Mouse (Mus musculus): Measurements from ENCODE around the gene Pafah1b2.

Pafah1b2 gene

DNA sequence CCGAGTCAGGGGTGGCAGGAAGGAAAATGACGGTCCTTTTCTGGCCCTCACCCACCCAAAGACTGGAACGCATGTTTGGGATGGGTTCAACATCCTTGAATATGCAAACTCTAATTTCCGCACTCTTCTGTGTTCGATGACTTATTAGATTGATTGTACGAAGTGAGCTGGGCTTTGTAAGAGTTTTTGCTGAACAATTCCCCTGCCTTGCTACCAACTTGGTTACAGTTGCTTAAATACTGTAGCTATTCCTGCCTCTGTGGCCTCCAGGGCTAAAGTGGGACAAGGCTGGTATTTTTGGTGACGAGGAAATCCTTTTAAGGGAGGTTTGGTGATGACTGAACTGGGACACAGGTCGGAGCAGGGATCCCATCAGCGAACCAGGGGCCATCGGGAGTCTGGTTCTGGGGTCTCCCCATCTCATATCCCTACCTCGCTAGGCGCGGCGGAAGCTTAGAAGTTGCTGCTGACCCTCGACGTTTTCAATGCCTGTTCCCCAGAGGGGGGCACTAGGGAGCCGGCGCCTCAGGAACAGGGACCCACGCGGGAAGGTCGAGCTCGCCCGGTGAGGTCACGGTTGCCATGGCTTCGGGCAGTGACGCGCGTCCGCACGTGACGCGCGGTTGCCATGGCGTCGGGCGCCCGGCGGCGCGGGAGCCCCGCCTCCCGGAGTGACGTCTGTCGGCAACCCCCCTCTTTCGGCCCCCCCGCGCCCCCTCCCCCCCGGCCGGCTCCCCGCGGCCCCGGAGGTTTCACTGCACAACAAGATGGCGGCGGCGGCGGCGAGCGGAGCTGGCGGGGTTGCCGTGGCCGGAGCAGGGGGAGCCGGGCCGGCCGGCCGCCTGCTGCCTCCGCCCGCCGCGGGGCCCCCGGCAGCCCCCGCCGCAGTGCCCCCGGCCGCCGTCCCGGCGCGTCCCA lies at the start of gene Pafah1b2, which contains the start of gene Sik3:
Gene Pafah1b2, minus strand, starts transcription at position 600 of the 918 bp plus-strand sequence.
Gene Sik3, plus strand, starts transcription at position 730 of the 918 bp plus-strand sequence.
- DNase-seq (ENCODE audit: low spot score in 2 of 2): peak; percentile 90 to 93

DNA sequence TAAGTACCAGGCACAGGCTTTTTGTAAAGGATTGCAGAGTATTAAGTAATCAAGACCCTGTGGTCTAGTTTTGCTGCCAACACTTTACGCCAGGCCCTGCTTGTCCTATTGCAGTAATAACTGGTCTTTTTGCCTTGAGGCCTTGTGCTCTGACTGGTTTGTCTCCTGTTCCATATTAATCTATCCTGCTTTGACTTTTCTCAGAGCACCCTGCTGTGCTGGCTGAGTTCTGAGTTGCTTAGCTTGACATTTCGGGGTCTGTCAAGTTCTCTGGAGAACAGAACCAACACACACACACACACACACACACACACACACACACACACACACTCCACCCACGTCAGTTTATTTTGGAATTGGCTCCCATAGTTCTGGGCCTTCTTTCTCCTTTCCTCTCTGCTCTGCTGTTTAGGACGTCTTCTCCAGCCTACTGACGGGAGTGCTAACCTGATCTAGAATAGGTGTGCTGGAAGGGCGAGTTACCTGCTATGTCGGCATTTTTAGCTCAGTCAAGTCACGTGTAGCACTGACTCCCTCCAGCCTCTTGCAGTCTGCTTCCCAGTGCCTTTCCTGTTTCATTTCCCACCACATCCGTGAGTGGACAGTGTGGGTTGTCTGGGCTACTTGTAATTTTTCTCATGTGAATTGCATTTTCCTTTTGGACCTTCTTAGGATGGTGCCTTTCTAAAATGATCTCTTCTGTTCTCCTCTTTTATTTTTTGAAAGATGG lies 49.4 kb upstream of the Pafah1b2 start:
- DNase-seq (ENCODE audit: low spot score in 2 of 2): no peak

DNA sequence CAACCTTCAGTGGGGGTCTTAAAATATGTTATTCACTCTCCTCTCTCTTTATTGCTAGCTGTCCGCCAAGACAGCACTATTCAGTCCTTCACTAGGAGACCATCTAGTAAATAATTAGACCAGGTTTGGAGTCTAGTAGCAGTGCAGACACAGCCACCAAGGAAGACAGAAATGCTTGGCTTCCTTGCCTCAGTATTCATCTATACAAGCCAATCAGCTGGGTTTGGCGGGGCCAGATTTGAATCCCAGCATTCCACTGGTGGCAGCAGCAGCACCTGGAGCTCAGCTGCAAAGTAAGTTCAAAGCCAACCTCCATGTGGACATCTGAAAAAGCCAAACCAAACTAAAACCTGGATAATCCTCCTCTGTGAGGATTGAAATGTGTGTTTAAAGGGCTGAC lies 47.8 kb upstream of the Pafah1b2 start:
- DNase-seq (ENCODE audit: low spot score in 2 of 2): no peak

DNA sequence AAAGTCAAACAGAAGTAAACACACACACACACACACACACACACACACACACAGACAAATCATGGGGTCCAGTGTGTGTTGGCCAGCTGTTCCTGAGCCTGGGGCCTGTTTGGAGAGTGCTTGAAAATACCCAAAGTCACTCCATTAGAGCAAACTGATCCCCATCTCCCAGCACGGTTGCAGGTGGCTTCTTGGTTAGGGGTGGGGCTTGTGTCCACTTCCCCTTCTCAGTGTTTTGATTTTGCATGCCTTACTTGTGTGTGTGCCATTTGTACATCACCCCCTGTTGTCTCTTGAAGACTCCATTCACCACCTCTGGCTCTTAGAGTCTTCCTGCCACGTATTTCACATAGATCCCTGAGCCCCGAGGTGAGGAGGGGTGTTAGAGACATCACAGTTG lies 45.6 kb upstream of the Pafah1b2 start:
- DNase-seq (ENCODE audit: low spot score in 2 of 2): no peak

DNA sequence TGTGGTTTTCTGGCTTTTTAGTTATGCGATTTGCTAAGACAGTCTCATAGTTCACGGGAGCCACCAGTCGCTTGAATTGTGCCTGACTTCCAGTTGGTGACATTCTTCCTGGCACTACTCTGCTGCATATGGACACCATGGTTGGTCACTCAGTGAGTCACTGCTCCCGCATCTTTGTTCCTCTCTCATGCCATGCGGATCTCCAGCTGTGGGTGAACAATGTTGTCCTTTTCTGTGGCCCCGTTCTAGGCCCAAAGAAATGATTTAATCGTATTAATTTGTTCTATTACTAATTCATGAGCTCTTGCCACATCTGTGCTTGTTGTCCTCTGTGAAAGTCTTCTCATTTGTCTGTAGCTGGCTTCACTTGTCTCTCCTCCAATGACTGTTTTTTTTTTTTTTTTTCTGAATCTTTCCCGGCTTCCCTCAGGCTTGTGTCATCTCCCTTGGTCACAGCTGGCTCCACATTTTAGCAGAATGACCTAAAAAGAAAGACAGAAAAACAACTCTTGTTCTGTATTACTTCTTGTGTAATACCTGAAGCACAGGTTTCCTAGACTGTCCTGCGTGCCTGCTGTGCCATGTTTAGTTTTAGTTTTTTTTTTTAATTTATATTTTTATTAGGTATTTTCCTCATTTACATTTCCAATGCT lies 40.6 kb upstream of the Pafah1b2 start:
- no peak for DNase-seq (ENCODE audit: low spot score in 2 of 2)

DNA sequence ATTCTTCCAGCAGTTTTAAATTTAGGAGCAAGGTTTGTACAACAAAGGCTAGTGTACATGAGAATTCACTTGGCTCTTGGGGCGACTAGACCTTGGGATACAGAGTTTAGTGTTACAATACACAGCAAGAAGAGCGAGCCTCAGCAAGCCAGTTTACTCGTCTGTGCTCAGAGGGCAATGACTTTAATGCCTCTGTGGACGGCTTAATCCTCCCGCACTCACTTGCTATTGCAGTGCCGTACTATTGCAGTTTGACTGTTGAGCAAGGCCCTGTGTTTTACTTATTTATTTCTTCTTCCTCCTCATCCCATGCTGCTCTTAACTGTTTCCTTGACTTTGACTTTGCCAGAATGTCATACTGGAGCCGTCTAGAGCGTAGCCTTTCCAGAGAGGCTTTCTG lies 37.7 kb upstream of the Pafah1b2 start:
- no peak for DNase-seq (ENCODE audit: low spot score in 2 of 2)

DNA sequence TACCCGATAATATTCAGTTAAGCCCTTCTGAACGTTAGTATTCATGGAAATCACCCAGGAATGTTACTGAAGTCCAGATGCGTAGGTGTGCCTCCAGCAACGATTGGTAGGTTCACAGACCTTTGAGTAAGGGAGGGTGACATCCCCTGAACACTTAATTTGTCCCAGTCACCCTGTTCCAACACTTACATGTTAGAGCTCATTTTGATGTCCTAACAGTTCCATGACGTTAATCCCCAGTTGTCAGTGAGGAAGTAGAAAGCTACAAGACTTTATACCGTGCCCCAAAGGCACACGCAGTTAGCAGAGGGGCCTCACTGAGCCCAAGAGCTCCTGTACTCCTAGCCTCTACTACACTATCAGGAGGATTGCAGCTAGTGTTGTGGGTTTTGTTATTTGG lies 37.0 kb upstream of the Pafah1b2 start:
- no peak for DNase-seq (ENCODE audit: low spot score in 2 of 2)

DNA sequence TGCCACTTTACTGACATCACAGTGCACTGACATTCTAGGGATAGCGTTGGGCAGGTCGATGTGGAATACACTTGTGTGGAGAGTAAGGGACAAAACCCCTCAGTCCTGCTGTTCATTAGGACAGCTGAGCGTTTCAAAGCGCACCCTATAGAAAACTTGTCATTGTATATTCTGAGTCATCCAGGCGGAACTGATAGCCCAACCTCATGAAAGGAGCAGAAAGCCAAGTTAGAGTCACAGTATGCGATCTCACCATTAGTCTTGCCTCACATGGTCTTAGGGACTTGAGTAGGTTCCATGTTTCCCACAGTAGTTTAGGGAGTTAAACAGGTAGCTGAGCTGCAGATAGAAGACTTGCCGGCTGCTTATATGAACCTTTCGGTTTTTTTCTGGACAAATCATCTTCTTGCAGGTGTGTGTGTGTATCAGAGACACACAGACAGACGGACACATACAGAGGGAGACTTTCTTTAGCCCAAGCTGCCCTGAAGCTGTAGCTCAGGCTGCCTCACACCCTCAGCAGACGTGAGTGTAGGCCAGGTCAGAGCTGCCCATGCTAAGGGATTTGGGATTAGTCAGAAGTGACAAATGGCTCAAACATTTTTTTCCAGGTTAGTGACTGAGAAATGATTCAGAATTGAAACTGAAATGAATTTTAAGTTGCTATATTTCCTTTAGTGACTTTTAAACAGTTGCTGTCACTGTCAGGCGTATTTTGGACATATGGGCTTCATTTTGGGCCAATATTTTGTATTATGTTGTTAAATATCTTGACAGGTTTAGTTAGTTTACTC lies 34.4 kb upstream of the Pafah1b2 start:
- DNase-seq (ENCODE audit: low spot score in 2 of 2): no peak

DNA sequence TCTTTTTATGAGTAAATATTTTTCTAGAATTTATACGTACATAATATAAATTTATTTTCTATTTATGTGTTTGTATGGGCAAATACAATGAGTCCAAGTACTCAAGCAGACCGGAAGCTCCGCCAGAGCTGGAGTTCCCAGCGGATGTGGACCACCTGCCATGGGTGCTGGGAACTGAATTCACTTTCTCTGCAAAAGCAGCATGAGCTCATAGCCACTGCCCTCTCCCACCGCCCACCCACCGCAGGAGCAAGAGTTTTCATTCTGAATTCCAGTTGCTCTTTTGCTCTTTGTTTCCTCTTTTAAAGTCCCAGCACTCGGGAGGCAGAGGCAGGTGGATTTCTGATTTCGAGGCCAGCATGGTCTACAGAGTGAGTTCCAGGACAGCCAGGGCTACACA lies 31.1 kb upstream of the Pafah1b2 start:
- DNase-seq (ENCODE audit: low spot score in 2 of 2): no peak

DNA sequence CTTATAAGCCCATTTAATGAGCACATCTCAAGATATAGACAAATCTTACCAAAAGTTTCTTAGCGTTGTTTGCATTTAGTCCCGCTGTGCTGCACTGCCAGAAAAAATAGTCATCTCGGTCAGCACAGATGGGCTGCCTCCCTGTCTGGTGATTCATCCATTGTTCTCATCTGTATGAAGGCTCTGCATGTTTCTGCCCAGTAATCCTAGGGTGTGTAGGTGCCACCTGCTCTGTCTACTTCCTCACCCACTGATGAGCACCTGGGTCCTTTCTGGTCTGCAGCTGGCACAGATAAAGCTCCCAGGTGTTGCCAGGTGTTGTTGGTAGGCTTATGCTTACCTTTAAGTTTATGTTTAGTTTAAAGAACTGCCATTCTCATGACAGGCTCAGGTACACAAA lies 29.9 kb upstream of the Pafah1b2 start:
- no peak for DNase-seq (ENCODE audit: low spot score in 2 of 2)

DNA sequence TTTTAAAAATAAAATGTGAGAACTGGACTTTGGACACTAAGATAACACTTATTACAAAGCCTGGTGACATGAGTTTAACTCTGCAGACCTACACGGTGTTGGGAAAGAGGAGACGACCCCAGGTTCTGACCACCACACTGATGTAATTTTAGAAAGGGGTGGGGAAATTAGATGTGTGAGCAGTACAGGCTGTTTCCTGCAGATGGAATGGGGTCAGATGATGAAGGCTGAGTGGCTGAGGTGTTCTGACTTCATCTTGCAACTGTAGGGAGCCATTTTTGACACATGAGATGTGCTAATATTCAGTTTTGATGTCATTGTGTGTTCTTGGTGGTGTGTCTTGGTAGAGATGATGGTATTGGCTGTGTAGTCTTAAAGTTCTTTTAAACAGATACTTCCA lies 28.7 kb upstream of the Pafah1b2 start:
- no peak for DNase-seq (ENCODE audit: low spot score in 2 of 2)

DNA sequence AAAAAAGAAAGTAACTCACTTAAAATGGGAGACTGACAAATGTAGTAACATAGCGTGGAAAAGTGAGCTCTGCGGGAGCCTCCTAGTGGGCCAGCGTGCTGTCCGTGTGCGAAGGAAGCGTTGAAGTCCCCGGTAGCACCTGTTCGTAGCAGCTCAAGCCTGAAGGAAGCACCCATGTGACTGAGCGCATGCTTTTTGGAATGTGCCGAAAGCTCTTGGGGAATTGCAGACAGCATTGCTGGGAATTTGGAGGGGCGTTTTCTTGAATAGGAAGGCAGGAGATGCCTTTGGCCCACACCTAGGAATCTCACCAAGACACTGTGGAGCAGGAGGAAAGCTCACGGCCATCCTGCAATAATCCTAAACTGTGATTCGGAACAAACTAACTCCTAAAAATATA lies 26.3 kb upstream of the Pafah1b2 start:
- DNase-seq (ENCODE audit: low spot score in 2 of 2): no peak

DNA sequence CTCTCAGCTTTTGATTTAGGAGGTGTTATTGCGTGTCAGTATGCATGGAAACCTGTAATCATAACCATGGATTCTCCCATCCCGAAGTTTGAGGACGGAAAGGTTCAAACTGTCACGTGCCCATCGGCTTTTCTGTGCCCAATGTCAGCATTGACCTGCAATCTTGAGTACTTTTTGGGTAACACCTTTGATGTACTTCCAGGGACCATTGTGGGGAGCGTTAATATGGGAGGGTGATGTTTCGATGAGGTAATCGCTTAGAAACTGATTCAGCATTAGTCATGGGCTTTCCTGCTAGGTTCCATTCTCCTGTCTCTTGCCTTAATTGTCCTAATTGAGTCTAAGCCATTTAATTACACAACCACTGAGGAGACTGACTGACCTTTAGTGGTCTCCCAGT lies 24.4 kb upstream of the Pafah1b2 start:
- no peak for DNase-seq (ENCODE audit: low spot score in 2 of 2)

DNA sequence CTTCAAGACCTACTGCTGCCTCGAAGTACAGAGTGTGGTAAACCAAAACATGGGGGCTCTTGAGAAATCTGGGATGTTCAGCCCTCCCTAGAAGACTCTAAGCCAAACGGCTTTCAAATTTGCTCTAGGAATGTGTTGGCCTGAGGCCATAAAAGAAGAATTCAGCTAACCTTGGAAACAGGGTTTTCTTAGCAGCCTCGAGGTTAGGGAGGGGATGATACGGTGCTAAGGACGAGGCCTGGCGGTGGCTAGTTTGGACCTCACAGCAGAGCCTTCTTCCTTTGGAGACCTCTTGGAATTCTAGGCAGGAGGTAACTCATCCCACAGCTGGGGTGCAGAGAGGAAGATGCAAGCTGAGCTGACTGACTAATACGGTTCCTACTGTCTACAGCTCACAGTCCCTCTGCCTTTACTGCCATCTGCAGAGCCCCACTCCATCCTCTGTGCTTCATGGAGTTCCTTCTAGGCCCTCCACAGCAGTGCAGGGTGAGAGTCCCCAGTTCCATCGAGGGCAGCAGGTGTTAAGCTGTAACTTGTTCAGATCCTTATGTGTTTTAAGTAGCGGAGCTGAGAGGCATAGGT lies 22.9 kb upstream of the Pafah1b2 start:
- DNase-seq (ENCODE audit: low spot score in 2 of 2): no peak

DNA sequence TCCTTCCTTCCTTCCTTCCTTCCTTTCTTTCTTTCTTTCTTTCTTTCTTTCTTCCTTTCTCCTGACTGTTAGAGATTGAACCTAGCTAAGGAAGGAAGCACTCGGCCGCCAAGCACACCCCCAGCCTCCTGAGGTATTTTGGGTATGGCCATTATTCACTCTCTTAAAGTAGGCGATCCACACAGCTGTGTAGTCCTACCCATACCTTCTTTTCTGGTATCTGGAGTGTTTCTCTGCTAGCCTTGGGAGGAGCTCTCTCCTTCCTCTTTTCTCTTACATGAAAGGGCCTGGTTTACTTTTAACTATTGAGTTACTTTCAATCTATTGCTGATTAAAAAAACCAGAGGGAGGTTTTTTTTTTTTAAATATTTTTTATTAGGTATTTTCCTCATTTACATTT lies 21.4 kb upstream of the Pafah1b2 start:
- DNase-seq (ENCODE audit: low spot score in 2 of 2): no peak

DNA sequence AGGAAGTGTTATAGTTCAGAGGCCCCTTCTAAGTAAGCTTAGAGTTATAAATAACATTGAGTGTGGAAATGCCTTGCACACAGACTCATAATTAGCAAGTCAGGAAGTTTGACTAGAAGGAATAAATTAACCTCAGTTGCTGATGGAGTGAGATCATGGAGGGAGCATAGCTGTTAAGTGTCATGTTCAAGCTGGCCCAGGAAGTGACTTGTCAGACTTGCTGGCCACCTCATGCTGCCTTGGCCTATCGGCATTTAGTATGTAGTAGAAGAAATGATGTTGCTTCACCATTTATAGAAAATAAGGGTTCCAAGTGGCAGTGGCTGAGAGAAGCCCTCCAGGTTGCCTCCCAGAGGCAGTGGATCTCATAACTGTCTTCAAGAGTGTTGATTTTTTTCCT lies 20.6 kb upstream of the Pafah1b2 start:
- DNase-seq (ENCODE audit: low spot score in 2 of 2): no peak

DNA sequence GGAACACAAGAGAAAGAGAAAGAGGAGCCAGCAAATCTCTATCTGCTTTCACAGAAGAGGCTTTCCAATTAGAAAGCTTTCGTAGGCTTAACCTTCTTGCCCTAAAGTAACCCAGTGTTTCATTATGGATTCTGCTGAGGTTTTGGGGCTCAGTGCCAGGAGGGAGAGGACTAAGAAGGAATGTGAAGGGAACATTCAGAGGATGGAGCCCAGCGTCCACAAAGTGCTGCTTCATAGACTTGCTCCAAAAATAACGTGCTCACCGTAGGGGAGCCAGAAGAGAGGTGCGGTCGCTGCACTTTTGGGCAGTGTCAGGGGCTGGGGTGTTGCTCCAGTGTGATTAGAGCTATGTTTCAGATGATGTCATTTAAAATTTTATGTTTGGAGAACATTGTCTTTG lies 19.7 kb upstream of the Pafah1b2 start:
- no peak for DNase-seq (ENCODE audit: low spot score in 2 of 2)

DNA sequence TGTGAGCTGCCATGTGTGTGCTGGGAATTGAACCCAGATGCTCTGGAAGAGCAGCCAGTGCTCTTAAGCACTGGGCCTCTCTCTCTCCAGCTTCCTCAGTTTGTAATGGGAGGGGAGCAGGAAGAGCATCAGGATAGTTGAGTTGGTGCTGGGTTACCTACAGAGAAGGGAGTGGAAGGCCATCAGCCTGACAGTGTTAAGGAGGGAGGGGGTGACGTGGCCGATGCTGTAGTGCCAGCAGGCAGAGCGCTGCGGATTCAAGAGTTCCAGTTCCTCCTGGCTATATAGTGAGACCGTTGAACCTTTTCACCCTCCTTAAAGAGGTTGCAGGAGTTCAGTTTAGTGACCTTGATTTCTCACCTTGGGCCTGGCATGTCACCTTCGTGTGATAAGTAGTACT lies 18.5 kb upstream of the Pafah1b2 start:
- DNase-seq (ENCODE audit: low spot score in 2 of 2): no peak

DNA sequence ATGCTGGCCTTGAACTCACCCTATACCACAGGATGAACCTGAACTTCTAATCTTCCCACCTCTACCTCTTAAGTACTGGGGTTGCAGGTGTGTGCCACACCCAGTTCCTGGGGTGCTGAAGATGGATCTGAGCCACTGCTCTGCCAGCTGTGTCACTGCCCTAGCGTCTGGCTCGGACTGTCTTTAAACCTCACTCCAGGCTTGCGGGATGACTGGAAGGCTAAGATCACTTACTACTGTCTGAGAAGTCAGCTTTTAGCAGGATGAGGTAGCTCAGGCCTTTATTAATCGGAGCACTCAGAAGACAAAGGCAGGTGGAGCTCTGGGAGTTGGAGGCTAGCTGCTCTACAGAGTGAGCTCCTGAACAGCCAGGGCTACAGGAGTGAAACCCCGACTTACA lies 17.7 kb upstream of the Pafah1b2 start:
- DNase-seq (ENCODE audit: low spot score in 2 of 2): no peak

DNA sequence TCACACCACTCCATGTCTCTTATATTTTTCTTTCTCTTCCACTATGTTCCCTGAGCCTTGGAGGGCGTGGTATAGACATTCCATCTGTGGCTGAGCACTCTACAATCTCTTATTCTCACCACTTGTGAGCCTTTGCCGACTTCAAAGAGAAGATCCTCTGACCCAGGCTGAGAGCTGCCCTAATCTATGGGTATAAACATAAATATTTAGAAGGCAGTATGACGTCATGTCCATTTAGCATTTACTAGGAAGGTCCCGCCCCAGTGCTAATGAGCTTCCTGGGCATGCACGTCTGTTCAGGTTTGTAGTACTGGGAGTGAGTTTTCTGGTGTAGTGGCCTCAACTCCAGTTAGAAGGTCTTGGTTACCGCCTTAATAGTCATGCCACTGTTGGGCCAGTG lies 17.0 kb upstream of the Pafah1b2 start:
- no peak for DNase-seq (ENCODE audit: low spot score in 2 of 2)

DNA sequence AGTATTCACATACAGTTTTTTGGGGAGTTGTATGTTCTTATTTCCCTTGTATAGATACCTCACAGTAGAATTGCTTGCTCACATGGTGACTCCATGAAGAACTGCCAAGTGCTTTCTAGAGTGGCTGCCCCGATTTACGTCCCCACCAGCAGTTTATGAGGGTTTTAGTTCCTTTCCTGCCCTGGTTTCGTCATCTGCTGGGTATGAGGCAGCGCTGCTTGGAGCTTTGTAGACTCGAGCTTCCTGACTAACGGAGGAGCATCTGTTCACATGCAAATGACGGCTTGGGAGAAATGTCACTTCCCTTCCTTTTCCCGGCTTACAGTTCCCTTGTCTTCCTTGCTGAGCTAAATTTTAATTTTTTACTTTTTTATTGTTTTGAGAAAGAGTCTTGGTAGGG lies 15.5 kb upstream of the Pafah1b2 start:
- no peak for DNase-seq (ENCODE audit: low spot score in 2 of 2)
